Mouse (Mus musculus) midbrain, embryonic 16.5 days (tissue): ENCODE results near the gene Actl6b. TPM values are rescaled to one million over a fixed set of nuclear protein-coding genes. Genes with fewer than 3 reads are reported as not detected.

Experiments
- ATAC-seq: fragments of 200-750 bp; cut with Nextera tagmentation; 2 replicates; pipeline ENCODE4 v1.8.0; 2017; ENCODE audit warnings: moderate TSS enrichment
- H3K27ac ChIP-seq: fragments of 300-500 bp; sonication (generic); 2 replicates; pipeline ENCODE4 v1.5.1; 2014; ENCODE audit warnings: mild to moderate bottlenecking, low read length, mixed read lengths
- H3K27me3 ChIP-seq: fragments of 300-500 bp; sonication (generic); 2 replicates; pipeline ENCODE4 v1.6.1; 2014; ENCODE audit warnings: low read depth, low read length, mixed read lengths; ENCODE audit not compliant: control insufficient read depth, insufficient read depth
- H3K36me3 ChIP-seq: fragments of 300-500 bp; sonication (generic); 2 replicates; pipeline ENCODE4 v1.6.1; 2014; ENCODE audit warnings: mild to moderate bottlenecking, low read length, moderate library complexity, mixed read lengths; ENCODE audit not compliant: control insufficient read depth, insufficient read depth
- H3K4me1 ChIP-seq: fragments of 300-500 bp; sonication (generic); 2 replicates; pipeline ENCODE4 v1.6.1; 2014; ENCODE audit warnings: mild to moderate bottlenecking, low read length, mixed read lengths; ENCODE audit not compliant: control insufficient read depth, insufficient read depth
- H3K4me2 ChIP-seq: fragments of 300-500 bp; sonication (generic); 2 replicates; pipeline ENCODE4 v1.6.1; 2014; ENCODE audit warnings: mild to moderate bottlenecking, low read length, mixed read lengths
- H3K4me3 ChIP-seq: fragments of 300-500 bp; sonication (generic); 2 replicates; pipeline ENCODE4 v1.5.1; 2014; ENCODE audit warnings: low read depth, mild to moderate bottlenecking, low read length, moderate library complexity, mixed read lengths
- H3K9ac ChIP-seq: fragments of 300-500 bp; sonication (generic); 2 replicates; pipeline ENCODE4 v1.6.1; 2014; ENCODE audit warnings: low read depth, low read length, mixed read lengths
- H3K9me3 ChIP-seq: fragments of 300-500 bp; sonication (generic); replicated peaks from 2 replicates; pipeline ENCODE4 v1.6.1; 2014; ENCODE audit warnings: mild to moderate bottlenecking, low read length, mixed read lengths; ENCODE audit not compliant: control insufficient read depth, poor library complexity, severe bottlenecking
- WGBS: fragments of 180-500 bp; shearing (Covaris S2); extraction: QIAGEN DNeasy Blood & Tissue Kit; methylation state at CpG from one replicate; pipeline ENCODE4 v1.1.7; 2014; 5-methylcytosine and 5-hydroxymethylcytosine counted together
- polyA plus RNA-seq: library from polyadenylated mRNA; unstranded; fragments of >200 nt; fragmentation: Nextera tagmentation; extraction: Ambion mirVana; gene quantifications from 2 replicates; pipeline ENCODE4 v1.2.1, GENCODE M21; 2015

Gene Actl6b
- 307 and 326 TPM in 2 replicates for polyA plus RNA-seq

DNA sequence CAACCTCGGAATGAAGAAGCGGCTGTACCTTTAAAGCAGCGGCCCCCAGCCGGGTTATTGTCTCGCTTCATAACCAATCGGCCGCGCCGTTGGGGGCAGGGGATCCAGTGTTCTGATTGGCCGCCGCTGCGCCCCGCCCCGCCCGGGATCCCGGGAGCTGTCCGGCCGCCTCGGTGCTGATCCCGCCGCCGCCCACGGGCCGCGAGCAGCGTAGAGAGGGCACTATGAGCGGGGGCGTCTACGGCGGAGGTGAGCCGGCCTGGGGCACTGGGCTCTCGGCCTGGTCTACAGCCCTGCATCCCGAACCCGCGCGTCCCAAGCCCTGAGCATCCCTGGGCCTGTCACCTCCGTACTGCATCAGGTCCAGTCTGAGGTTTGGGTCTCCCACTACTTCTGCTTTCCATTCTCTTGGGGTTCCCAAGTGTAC is at the start of gene Actl6b:
TSS of gene Actl6b (plus strand) at position 107 of the 427 bp plus-strand sequence.
- Histone ChIP-seq H3K9ac (peak within 1 kb of the TSS; percentile 91), H3K36me3 (no peaks in the 10 kb centered on the region), H3K4me1 (peaks cover 19% of the 10 kb centered on the region), H3K27me3 (no peaks in the 10 kb centered on the region), H3K9me3 (no peaks in the 10 kb centered on the region), H3K4me3 (peak within 1 kb of the TSS; percentile 84), H3K27ac (peak within 1 kb of the TSS; percentile 72), H3K4me2 (peak within 1 kb of the TSS; percentile 96)
- WGBS = under 1% methylated on average over 34 of the region's 37 CpGs
- ATAC-seq = peak; percentile 96

DNA sequence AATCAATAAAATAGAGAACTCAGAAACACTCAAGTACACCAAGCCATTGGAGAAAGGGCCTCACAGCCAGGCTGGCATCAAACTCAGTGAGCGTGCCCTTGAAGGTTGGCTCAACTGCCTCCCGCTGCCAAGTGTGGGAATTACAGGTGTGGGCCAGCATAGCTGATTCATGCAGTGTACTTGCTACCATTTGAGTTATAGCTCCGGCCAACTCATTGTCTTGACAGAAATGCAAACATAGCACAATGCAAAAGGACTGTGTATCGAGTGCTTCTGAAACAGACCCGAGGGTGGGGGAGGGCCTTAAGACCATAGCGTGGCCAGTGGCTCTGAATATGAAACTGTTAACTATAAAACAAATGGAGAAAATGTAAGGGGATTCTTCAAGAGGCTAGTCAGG is 49.3 kb upstream of the Actl6b start:
- WGBS = 81% methylated on average over 6 of the region's 6 CpGs
- H3K9me3 ChIP-seq = no peaks in the 10 kb centered on the region
- ATAC-seq = no peak
- H3K4me1 ChIP-seq = peaks cover 12% of the 10 kb centered on the region
- no peak overlapping the region for H3K9ac ChIP-seq
- H3K36me3 ChIP-seq = no peaks in the 10 kb centered on the region
- no peak overlapping the region for H3K4me2 ChIP-seq
- no peak overlapping the region for H3K4me3 ChIP-seq
- H3K27ac ChIP-seq = no peak overlapping the region
- no peaks in the 10 kb centered on the region for H3K27me3 ChIP-seq

DNA sequence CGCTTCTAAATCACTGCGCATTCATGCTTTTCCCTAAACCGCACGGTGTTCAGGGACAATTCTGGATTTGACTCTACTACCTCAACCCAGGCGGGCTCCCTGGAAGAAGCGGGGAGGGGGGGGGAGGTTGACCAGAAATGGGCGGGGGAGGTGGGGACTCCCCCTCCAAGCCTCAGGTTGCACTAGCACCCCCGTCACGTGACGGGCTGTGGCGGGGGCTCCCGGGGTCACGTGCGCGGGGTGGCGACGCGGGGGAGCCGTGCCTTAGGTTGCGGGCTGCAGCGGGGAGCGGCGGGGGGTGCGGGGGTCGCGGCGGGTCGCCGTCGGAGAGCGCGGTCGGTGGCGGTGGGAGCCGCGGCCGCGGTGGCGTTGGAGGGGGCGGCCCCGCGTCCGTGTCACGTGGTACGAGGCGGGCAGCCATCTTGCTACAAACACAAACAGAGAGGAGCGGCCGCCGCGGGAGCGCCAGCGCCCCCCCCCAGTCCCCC is 43.3 kb upstream of the Actl6b start:
- Histone ChIP-seq H3K27ac (peak overlapping the region; percentile 84), H3K4me3 (peak overlapping the region; percentile 92), H3K4me2 (peak overlapping the region; percentile 50), H3K36me3 (no peaks in the 10 kb centered on the region), H3K4me1 (peaks cover 39% of the 10 kb centered on the region), H3K9me3 (no peaks in the 10 kb centered on the region), H3K9ac (peak overlapping the region; percentile 98), H3K27me3 (no peaks in the 10 kb centered on the region)
- ATAC-seq = peak; percentile 67
- WGBS = 2% methylated on average over 36 of the region's 52 CpGs

DNA sequence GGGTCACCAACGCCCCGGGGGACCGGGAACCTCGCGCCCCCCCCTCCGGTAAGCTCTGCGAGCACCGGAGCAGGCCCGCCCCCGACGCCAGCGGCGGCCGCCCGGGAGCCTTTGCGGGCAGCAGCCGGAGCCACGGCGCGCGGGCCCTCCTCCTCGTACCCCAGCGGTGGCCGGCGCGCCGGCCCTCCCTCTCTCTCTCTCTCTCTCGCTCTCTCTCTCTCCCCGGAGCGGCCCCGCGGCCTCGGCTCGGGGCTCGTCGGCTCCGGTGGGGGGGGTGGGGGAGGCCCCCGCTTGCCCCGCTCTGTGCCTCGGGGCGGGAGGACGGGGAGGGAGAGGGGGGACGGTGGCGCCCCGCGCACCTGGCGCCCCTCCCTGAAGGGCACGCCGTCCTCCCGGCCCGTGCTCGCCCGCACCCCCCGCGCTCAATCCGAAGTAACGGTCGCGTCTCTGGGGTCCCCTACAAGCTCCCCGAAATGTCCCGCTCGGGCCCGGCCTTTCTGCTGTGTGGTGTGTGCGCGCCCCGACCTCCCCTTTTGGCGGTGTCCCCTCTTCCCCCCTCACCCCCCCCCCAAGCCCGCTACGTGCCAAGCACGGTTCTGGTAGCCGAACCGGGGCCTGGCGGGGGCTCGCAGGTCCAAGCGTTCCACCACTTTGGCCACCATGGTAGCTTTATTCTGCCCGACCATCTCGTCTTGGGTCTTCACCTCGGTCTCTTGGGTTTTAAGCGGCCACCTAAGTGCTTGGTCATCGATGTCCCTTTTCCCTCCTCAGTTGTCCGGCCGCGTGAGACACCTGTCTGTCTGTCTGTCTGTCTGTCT is 42.5 kb upstream of the Actl6b start:
- Histone ChIP-seq H3K4me1 (peaks cover 41% of the 10 kb centered on the region), H3K36me3 (no peaks in the 10 kb centered on the region), H3K27me3 (no peaks in the 10 kb centered on the region), H3K4me3 (peak overlapping the region; percentile 92), H3K27ac (peak overlapping the region; percentile 84), H3K9ac (peak overlapping the region; percentile 98), H3K9me3 (no peaks in the 10 kb centered on the region), H3K4me2 (peak overlapping the region; percentile 90)
- WGBS = under 1% methylated on average over 22 of the region's 83 CpGs
- ATAC-seq = 0 out of 2 replicates have a peak, but pooled peaks have one; percentile 23

DNA sequence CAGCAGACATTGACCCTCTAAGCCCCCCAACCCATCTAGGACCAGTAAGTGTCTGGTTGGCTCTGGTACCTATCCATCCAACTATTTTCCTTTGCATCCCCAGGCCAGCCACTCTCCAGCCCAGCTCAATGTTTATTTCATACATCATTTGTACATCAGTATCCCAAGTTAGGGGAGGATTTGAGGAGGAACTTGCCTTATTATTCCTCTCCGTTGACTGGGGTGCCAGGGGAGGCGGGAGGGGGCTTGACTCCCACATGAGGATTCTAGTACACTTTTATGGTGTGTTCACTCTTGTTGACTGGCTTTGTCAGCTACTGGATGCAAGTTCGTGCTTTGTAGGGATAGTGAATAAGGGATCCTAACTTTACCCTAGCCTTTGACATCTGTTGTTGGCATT is 41.6 kb upstream of the Actl6b start:
- 55% methylated on average over 3 of the region's 3 CpGs for WGBS
- no peak for ATAC-seq

DNA sequence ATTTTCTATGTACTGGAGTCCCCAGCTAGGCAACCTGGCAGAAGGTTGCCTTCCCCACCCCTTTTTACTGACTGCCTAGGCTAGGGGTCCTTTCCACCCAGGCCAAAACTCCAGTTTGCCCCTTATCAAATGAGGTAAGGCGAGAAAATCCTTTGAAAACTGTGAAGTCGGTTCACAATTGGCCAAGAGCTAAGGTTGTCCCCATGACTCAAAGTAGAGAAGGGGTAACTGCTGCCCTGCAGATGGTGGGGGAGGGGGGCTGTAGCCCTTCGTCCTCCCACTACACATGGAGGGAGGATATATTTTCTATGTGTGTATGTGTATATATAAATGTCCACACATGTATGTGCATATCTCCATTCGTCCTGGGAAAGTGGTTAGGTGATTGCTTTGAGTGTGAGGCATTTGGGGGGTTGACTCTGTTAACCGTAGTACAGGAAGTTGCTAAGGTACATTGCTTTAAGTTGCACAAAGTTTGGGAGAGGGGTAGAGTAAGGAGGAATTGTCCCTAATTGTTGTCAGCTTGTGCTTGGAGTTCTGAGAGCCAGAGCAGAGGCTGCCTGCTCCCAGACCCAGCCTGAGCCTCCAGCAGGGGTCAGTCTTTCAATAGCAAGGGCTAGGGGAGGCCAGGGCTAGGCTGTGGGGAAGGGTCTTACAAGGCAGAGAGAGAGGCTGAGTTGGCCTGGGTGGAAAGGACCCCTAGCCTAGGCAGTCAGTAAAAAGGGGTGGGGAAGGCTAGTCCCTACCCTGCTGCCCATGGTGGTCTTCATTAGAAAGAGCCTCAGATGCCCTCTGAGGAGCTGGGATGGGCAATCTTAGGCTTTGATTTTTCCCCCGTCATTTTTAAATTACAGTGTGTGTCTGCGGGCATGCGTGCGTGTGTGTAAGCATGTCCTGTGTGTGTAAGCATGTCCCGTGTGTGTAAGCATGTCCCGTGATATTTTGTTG is 40.2 kb upstream of the Actl6b start:
- Histone ChIP-seq H3K36me3 (no peaks in the 10 kb centered on the region), H3K9me3 (no peaks in the 10 kb centered on the region), H3K27ac (no peak overlapping the region), H3K4me1 (peaks cover 41% of the 10 kb centered on the region), H3K27me3 (no peaks in the 10 kb centered on the region), H3K4me3 (no peak overlapping the region; the same call in 1 of the 2 replicates), H3K9ac (peak overlapping the region; percentile 22; the same call in 1 of the 2 replicates), H3K4me2 (peak overlapping the region; percentile 90; the same call in 1 of the 2 replicates)
- peak; percentile 53; the same call in 1 of the 2 replicates for ATAC-seq
- 80% methylated on average over 11 of the region's 11 CpGs for WGBS

More for the DNA sequence above, 41.6 kb upstream of the Actl6b start:
- Histone ChIP-seq H3K4me3 (peak overlapping the region; percentile 92), H3K4me2 (peak overlapping the region; percentile 90), H3K4me1 (peaks cover 41% of the 10 kb centered on the region), H3K27ac (no peak overlapping the region), H3K36me3 (no peaks in the 10 kb centered on the region), H3K9ac (peak overlapping the region; percentile 98), H3K27me3 (no peaks in the 10 kb centered on the region), H3K9me3 (no peaks in the 10 kb centered on the region)

DNA sequence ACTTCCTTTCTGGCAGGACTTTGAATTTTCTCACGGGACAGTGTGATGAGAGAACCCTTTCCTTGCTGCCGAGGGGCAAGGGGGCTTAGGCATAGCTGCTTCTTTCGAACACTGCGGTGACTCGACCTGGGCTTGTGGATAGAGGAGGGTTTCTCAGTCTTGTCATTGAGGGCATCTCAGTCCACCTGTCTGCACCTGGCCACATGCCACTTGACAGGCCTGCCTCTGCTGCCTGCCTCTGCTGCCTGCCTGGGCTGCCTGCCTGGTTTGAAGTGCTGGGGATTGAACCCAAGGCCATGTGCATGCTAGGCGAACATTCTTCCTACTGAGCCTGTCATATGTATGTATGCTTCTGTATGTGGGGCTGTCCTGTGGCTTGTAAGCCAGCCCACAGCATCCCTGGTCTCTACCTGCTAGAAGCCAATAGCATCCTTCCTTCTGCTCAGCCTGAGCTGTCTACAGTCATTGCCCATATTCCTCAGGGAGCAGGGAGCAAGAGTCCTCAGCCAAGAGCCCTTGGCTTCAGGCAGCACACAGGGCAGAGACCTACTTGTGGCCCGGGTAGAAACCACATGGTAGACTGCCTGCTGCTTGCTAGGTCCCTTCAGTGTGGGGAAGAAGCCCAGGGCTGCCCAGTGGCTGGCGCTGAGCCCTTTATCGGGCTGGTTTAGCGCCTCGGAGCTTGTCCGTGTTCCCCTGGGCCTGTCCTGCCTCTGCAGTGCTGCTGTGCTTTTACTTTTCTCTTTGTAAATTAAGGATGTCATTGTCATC is 39.2 kb upstream of the Actl6b start:
- Histone ChIP-seq H3K27me3 (no peaks in the 10 kb centered on the region), H3K36me3 (peaks cover 4% of the 10 kb centered on the region), H3K9me3 (no peaks in the 10 kb centered on the region), H3K4me2 (no peak overlapping the region; the same call in 1 of the 2 replicates), H3K27ac (no peak overlapping the region), H3K4me1 (peaks cover 41% of the 10 kb centered on the region), H3K4me3 (no peak overlapping the region), H3K9ac (no peak overlapping the region)
- ATAC-seq = no peak
- 78% methylated on average over 12 of the region's 12 CpGs for WGBS

DNA sequence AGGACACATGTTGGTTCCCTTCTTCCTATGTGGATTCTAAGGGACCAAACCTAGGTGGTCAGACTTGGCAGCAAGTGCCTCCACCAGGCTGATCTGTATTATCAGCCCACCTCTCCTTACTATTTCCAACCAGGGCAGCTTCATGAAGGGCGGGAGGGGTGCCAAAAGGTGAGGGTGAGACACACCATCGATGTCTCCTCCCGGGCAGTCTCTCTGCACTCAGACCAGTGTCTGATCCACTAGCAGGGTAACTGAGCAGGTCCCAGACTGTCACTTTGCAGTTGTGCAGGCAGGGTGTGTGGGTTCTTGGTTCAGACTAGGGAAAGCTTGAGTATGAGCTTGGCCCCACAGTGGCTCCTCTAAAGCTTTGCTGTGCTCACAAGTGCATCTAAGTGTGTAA is 38.5 kb upstream of the Actl6b start:
- 83% methylated on average over 3 of the region's 3 CpGs for WGBS
- H3K4me1 ChIP-seq = peaks cover 41% of the 10 kb centered on the region

More for the DNA sequence above, 38.5 kb upstream of the Actl6b start:
- H3K36me3 ChIP-seq = peaks cover 11% of the 10 kb centered on the region
- H3K9me3 ChIP-seq = no peaks in the 10 kb centered on the region
- no peak overlapping the region for H3K9ac ChIP-seq
- H3K4me3 ChIP-seq = no peak overlapping the region
- no peak overlapping the region for H3K27ac ChIP-seq
- ATAC-seq = no peak
- H3K27me3 ChIP-seq = no peaks in the 10 kb centered on the region
- no peak overlapping the region for H3K4me2 ChIP-seq
